Mouse (Mus musculus) limb, embryonic 12.5 days (tissue): Measurements from ENCODE around the gene BC048562. TPM values are rescaled to one million over a fixed set of nuclear protein-coding genes. Genes with fewer than 3 reads are reported as not detected.

Experiments used
- ATAC-seq: fragments of 200-750 bp; cut with Nextera tagmentation; 2 replicates; pipeline ENCODE4 v1.8.0; 2017; ENCODE audit warnings: low read depth, moderate TSS enrichment; ENCODE audit not compliant: insufficient number of reproducible peaks, insufficient read depth, low FRiP score, low TSS enrichment
- H3K27ac ChIP-seq: fragments of 300-500 bp; sonication (generic); 2 replicates; pipeline ENCODE4 v1.5.1; 2016; ENCODE audit warnings: mild to moderate bottlenecking, moderate library complexity
- H3K27me3 ChIP-seq: fragments of 300-500 bp; sonication (generic); 2 replicates; pipeline ENCODE4 v1.6.1; 2016; ENCODE audit warnings: mild to moderate bottlenecking, moderate library complexity
- H3K36me3 ChIP-seq: fragments of 300-500 bp; sonication (generic); 2 replicates; pipeline ENCODE4 v1.6.1; 2016; ENCODE audit warnings: mild to moderate bottlenecking, moderate library complexity
- H3K4me1 ChIP-seq: fragments of 300-500 bp; sonication (generic); replicated peaks from 2 replicates; pipeline ENCODE4 v1.6.1; 2016
- H3K4me2 ChIP-seq: fragments of 300-500 bp; sonication (generic); 2 replicates; pipeline ENCODE4 v1.6.1; 2016; ENCODE audit warnings: mild to moderate bottlenecking, moderate library complexity
- H3K4me3 ChIP-seq: fragments of 300-500 bp; sonication (generic); replicated peaks from 2 replicates; pipeline ENCODE4 v1.5.1; 2016; ENCODE audit warnings: mild to moderate bottlenecking
- H3K9ac ChIP-seq: fragments of 300-500 bp; sonication (generic); replicated peaks from 2 replicates; pipeline ENCODE4 v1.6.1; 2016; ENCODE audit warnings: mild to moderate bottlenecking, moderate library complexity
- H3K9me3 ChIP-seq: fragments of 300-500 bp; sonication (generic); 2 replicates; pipeline ENCODE4 v1.6.1; 2016; ENCODE audit warnings: mild to moderate bottlenecking, moderate library complexity
- WGBS: fragments of 180-500 bp; shearing (Covaris S2); methylation state at CpG from one replicate; pipeline ENCODE4 v1.1.7; 2016; 5-methylcytosine and 5-hydroxymethylcytosine counted together
- polyA plus RNA-seq: library from polyadenylated mRNA; unstranded; fragments of >200 nt; fragmentation: Nextera tagmentation; extraction: Ambion mirVana; gene quantifications from 2 replicates; pipeline ENCODE4 v1.2.1, GENCODE M21; 2016

Gene BC048562
- polyA plus RNA-seq, 1 experiment from 2014 or later = not detected

DNA sequence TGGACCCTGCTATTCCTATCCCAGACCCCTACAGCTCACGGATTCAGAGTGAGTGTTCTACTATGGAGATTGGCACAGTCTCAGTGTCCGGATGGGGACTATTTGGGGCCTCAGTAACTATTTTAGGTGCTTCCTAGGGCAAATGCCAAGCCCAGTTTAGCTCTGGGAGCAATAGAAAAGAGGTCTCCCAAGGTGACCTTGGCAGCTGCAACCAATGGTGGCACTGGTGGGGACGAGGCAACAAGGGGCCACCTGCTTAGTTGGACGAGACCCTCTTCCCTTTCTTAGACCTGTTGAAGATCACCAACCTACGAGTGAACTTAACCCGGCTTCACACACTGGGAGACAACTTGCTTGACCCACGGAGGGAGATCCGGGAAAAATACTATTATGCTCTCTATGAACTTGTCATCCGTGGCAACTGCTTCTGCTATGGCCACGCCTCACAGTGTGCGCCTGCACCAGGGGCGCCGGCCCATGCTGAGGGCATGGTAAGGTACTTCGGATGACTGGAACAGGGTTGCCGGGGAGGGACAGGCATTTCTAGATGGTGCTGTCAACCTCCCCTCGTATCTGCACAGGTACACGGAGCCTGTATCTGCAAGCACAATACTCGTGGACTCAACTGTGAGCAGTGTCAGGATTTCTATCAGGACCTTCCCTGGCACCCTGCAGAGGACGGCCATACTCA, 45.4 kb downstream of the BC048562 start:
- WGBS = 88% methylated on average over 19 of the region's 19 CpGs
- Histone ChIP-seq H3K4me2 (no peak overlapping the region), H3K36me3 (peaks cover 55% of the 10 kb centered on the region), H3K9me3 (no peaks in the 10 kb centered on the region), H3K4me1 (peaks cover 19% of the 10 kb centered on the region), H3K27me3 (no peaks in the 10 kb centered on the region), H3K4me3 (no peak overlapping the region), H3K9ac (0 out of 2 replicates have a peak overlapping the region, but pooled peaks have one; percentile 12), H3K27ac (no peak overlapping the region)
- ATAC-seq = no peak

DNA sequence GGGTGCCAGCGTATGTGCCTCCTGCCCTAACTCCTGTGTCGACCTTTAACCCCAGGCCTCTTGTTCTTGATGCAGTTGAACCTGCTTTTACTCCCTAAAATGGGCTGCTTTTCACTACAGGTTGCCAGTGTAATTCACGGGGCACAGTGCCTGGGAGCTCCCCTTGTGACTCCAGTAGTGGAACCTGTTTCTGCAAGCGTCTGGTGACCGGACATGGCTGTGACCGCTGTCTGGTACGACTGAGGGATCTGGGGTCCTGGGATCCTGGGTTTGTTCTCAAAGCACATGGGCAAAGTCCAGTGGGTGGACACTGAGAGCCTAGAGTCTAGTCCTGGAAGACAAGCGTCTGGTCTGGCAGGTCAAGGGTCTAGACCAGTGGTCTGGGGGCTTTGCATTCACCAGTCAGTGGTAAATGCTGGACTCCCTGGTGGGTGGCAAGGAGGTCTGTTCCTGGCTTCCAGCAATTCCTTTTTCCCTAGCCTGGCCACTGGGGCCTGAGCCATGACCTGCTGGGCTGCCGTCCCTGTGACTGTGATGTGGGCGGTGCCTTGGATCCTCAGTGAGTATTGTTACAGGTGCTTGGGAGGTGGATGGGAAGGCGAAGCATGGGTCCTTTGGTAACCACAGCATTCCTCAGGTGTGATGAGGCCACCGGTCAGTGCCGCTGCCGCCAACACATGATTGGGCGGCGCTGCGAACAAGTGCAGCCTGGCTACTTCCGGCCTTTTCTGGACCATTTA, 46.9 kb downstream of the BC048562 start:
- H3K36me3 ChIP-seq = peaks cover 70% of the 10 kb centered on the region
- H3K4me2 ChIP-seq = no peak overlapping the region
- H3K4me3 ChIP-seq = no peak overlapping the region
- no peak overlapping the region for H3K9ac ChIP-seq
- H3K27me3 ChIP-seq = no peaks in the 10 kb centered on the region
- H3K4me1 ChIP-seq = peaks cover 19% of the 10 kb centered on the region
- 93% methylated on average over 18 of the region's 18 CpGs for WGBS
- H3K27ac ChIP-seq = no peak overlapping the region
- no peak for ATAC-seq
- H3K9me3 ChIP-seq = no peaks in the 10 kb centered on the region

DNA sequence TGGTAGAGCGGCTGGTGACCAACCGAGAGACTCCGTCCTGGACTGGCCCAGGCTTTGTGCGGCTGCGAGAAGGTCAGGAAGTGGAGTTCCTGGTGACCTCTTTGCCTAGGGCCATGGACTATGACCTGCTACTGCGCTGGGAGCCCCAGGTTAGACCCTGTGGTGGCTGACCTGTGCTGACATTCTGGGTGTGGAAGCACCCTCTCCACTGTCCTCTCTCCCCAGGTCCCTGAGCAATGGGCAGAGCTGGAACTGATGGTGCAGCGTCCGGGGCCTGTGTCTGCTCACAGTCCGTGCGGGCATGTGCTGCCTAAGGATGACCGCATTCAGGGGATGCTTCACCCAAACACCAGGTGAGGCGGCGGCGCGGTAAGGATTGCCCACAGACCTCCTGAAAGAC, 47.7 kb downstream of the BC048562 start:
- H3K4me2 ChIP-seq = no peak overlapping the region
- no peaks in the 10 kb centered on the region for H3K9me3 ChIP-seq
- H3K27me3 ChIP-seq = no peaks in the 10 kb centered on the region
- no peak overlapping the region for H3K4me3 ChIP-seq
- H3K27ac ChIP-seq = no peak overlapping the region
- H3K9ac ChIP-seq = no peak overlapping the region; the same call in 1 of the 2 replicates
- H3K36me3 ChIP-seq = peaks cover 78% of the 10 kb centered on the region
- H3K4me1 ChIP-seq = peaks cover 17% of the 10 kb centered on the region
- ATAC-seq = no peak
- WGBS = 95% methylated on average over 15 of the region's 15 CpGs

DNA sequence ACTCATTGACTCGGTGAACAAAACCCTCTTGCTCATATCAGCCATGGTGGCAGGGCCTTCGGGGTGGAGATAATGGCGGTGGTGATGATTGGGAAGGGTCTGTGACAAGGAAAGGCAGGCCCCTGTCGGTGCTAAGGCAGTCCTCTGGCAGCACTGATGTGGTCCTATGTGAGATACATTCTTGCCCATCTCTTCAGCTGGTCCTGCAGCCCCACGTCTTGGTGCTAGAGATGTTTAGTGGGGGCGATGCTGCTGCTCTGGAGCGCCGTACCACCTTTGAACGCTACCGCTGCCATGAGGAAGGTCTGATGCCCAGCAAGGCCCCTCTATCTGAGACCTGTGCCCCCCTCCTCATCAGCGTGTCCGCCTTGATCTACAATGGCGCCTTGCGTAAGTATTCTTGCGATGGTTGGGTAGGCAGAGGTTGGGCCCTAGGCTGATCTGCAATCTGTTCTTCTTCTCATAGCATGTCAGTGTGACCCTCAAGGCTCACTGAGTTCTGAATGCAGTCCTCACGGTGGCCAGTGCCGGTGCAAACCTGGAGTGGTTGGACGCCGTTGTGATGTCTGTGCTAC, 49.1 kb downstream of the BC048562 start:
- no peak overlapping the region for H3K4me3 ChIP-seq
- peaks cover 87% of the 10 kb centered on the region for H3K36me3 ChIP-seq

DNA sequence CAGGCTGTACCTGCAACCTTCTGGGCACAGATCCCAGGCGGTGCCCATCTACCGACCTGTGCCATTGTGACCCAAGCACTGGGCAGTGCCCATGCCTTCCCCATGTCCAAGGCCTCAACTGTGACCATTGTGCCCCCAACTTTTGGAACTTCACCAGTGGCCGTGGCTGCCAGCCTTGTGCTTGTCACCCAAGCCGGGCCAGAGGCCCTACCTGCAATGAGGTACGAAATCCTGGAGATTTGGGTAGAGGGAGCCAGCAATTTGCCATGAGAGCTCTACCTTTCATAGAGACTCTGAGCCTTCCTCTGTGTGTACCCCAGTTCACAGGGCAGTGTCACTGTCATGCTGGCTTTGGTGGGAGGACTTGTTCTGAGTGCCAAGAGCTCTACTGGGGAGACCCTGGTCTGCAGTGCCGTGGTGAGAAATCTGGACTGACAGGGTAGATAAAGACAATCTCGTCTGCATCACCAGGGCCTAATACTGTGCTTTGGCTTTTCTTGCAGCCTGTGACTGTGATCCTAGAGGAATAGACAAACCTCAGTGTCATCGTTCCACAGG, 50.8 kb downstream of the BC048562 start:
- peaks cover 82% of the 10 kb centered on the region for H3K36me3 ChIP-seq
- H3K9me3 ChIP-seq = no peaks in the 10 kb centered on the region
- 93% methylated on average over 8 of the region's 8 CpGs for WGBS
- H3K9ac ChIP-seq = no peak overlapping the region
- peaks cover 19% of the 10 kb centered on the region for H3K4me1 ChIP-seq
- H3K4me2 ChIP-seq = no peak overlapping the region
- no peak for ATAC-seq
- no peak overlapping the region for H3K27ac ChIP-seq
- H3K4me3 ChIP-seq = no peak overlapping the region
- H3K27me3 ChIP-seq = no peaks in the 10 kb centered on the region

More for the DNA sequence above, 49.1 kb downstream of the BC048562 start:
- Histone ChIP-seq H3K27me3 (no peaks in the 10 kb centered on the region), H3K27ac (no peak overlapping the region), H3K9me3 (no peaks in the 10 kb centered on the region), H3K9ac (no peak overlapping the region; the same call in 1 of the 2 replicates), H3K4me2 (no peak overlapping the region), H3K4me1 (peaks cover 17% of the 10 kb centered on the region)
- ATAC-seq = no peak
- WGBS = 92% methylated on average over 19 of the region's 19 CpGs

DNA sequence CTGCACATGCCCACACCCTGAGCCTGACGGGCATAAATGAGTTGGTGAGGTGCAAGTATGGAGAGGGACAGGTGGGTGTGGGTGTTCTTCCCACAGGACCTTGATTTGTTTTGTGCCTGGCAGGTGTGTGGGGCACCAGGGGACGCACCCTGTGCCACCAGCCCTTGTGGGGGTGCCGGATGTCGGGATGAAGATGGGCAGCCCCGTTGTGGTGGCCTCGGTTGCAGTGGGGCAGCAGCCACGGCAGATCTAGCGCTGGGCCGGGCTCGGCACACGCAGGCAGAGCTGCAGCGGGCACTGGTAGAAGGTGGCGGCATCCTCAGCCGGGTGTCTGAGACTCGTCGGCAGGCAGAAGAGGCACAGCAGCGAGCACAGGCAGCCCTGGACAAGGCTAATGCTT, 52.1 kb downstream of the BC048562 start:
- Histone ChIP-seq H3K9me3 (no peaks in the 10 kb centered on the region), H3K27me3 (no peaks in the 10 kb centered on the region), H3K9ac (no peak overlapping the region), H3K4me2 (no peak overlapping the region), H3K4me1 (peaks cover 26% of the 10 kb centered on the region), H3K36me3 (peaks cover 82% of the 10 kb centered on the region), H3K27ac (no peak overlapping the region), H3K4me3 (no peak overlapping the region)
- no peak for ATAC-seq
- 96% methylated on average over 17 of the region's 17 CpGs for WGBS

DNA sequence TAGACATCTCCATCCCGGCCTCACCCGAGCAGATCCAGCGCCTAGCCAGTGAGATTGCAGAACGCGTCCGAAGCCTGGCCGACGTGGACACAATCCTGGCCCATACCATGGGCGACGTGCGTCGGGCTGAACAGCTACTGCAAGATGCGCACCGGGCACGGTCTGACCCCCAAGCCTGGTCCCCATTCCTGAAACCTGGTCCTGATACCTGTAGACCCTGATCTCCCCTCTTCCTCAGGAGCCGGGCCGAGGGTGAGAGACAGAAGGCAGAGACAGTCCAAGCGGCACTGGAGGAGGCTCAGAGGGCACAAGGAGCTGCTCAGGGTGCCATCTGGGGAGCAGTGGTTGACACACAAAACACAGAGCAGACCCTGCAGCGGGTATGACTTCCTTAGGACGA, 52.9 kb downstream of the BC048562 start:
- ATAC-seq = no peak
- Histone ChIP-seq H3K4me3 (no peak overlapping the region), H3K4me1 (peaks cover 26% of the 10 kb centered on the region), H3K4me2 (no peak overlapping the region), H3K27me3 (no peaks in the 10 kb centered on the region), H3K36me3 (peaks cover 82% of the 10 kb centered on the region), H3K27ac (peak overlapping the region; percentile 95; the same call in 1 of the 2 replicates), H3K9me3 (no peaks in the 10 kb centered on the region), H3K9ac (peak overlapping the region; percentile 91; the same call in 1 of the 2 replicates)
- 95% methylated on average over 20 of the region's 20 CpGs for WGBS

DNA sequence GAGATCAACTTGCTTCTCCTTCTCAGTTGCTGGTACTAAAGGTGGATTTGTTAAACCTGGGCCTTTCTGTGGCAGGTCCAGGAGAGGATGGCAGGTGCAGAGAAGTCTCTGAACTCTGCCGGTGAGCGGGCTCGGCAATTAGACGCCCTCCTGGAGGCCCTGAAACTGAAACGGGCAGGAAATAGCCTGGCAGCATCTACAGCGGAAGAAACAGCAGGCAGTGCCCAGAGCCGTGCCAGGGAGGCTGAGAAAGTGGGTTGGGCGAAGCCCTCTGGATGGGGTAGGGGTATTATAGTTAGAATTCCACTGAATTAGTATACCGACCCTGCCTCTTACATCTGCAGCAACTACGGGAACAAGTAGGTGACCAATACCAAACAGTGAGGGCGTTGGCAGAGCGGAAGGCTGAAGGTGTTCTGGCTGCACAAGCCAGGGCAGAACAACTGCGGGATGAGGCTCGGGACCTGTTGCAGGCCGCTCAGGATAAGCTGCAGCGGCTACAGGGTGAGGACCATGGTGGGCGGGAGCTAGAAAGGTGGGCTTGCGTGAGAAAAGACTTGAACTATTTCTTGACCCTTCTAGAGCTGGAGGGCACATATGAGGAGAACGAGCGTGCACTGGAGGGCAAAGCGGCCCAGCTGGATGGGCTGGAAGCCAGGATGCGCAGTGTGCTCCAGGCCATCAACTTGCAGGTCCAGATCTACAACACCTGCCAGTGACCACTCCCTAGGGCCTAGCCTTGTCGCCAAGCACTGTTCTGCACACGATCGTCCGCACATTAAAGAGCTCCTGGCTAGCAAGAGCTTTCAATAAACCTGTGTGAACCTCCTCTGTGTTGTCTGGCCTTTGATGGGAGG, 53.6 kb downstream of the BC048562 start:
- peak; percentile 11; the same call in 1 of the 2 replicates for ATAC-seq
- WGBS = 66% methylated on average over 26 of the region's 26 CpGs
- Histone ChIP-seq H3K27me3 (no peaks in the 10 kb centered on the region), H3K36me3 (peaks cover 82% of the 10 kb centered on the region), H3K9me3 (no peaks in the 10 kb centered on the region), H3K4me3 (peak overlapping the region; percentile 78), H3K4me1 (peaks cover 26% of the 10 kb centered on the region), H3K27ac (peak overlapping the region; percentile 95), H3K4me2 (peak overlapping the region; percentile 94), H3K9ac (peak overlapping the region; percentile 91)

DNA sequence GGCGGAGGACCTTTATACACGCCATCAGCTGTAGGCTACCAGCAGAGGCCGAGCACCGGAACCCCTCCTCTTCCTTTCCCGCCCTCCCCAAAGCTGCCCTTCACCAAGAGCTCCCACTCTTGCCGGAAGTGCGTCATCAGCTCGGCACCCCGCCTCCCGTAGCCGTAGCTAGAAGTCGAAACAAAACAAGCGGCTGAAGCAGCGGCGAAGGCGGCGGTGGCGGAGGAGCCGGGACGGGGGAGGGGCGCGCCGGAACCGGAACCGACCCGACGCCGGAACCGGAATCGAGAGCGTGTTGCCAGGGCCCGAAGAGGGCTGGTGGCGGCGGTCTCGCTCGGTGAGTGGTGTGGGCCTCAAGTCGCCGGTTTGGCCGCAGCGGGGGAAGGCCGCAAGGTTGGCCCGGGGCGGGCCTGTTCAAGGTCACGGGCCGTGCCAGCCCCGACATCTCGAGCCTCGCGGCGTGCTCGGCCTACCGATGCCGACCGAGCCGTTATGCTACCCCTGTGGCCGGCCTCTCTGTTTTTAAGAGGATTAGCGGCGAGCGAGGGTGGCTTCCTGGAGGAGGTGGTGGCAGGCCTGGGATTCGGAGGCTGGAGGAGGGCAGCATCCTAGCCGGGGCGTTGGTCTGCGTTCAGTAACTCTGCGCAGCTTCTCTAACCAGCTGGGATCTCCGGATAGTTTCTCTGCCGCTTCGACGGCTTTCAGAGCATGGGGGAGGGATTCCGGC, 54.4 kb downstream of the BC048562 start, which contains the start of gene Usp19:
Gene Usp19 (plus strand): TSS at position 44 of the 727 bp plus-strand sequence.
- Histone ChIP-seq H3K4me3 (peak within 1 kb of the TSS; percentile 78), H3K4me1 (peaks cover 26% of the 10 kb centered on the region), H3K27ac (peak within 1 kb of the TSS; percentile 95), H3K9me3 (no peaks in the 10 kb centered on the region), H3K27me3 (no peaks in the 10 kb centered on the region), H3K4me2 (peak within 1 kb of the TSS; percentile 94), H3K9ac (peak within 1 kb of the TSS; percentile 91), H3K36me3 (peaks cover 82% of the 10 kb centered on the region)
- ATAC-seq = peak; percentile 92
- WGBS = under 1% methylated on average over 69 of the region's 69 CpGs

DNA sequence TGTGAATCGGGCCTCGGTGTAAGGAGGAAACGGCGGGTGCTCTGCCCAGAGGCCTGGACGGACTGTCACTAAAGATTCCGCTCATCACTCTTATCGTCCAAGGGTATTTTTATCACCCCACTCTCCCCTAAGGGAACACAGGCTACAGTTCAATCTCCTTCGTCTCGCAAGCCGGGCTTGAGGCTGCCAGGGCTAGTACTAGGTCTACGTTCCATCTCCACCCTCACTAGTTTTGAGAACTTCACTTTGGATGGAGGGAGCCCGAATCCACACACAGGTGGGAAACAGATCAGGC, 55.0 kb downstream of the BC048562 start:
- WGBS = 9% methylated on average over 12 of the region's 12 CpGs
- Histone ChIP-seq H3K27ac (peak overlapping the region; percentile 95), H3K27me3 (no peaks in the 10 kb centered on the region), H3K9ac (peak overlapping the region; percentile 91), H3K9me3 (no peaks in the 10 kb centered on the region), H3K4me3 (peak overlapping the region; percentile 78), H3K4me2 (peak overlapping the region; percentile 94), H3K4me1 (peaks cover 26% of the 10 kb centered on the region), H3K36me3 (peaks cover 82% of the 10 kb centered on the region)
- no peak for ATAC-seq
